Mouse (Mus musculus): Measurements from ENCODE around the gene Enho. TPM values are rescaled to one million over a fixed set of nuclear protein-coding genes. Genes with fewer than 3 reads are reported as not detected.
A peak's percentile ranks its signal among the peaks of the same experiment; 100 is the strongest.
"Not testable (repeated sequence)": the region's sequence is repeated elsewhere in the genome, so short reads cannot be mapped to it uniquely, and the experiment has no call there.

Enho gene
- total RNA-seq (2021): 10 to 100 TPM; 70.3 to 78.4 TPM

- peak; percentile 96 for DNase-seq
- intact Hi-C loops (cut with DNase I): no loop called here
Observed at GRCm38 (mm10) chr4:41639913-41640507, at the start of gene Enho. Enho (minus strand) TSS chr4:41640324.

- intact Hi-C loops (cut with DNase I); DNase-seq: not testable (repeated sequence)
Observed at GRCm38 (mm10) chr4:41688562-41688961, 48.4 kb upstream of the Enho start.

- peak; percentile 20 for DNase-seq
- intact Hi-C loops (cut with DNase I): not testable (repeated sequence)
Observed at GRCm38 (mm10) chr4:41685882-41686492, 45.9 kb upstream of the Enho start.

- DNase-seq; intact Hi-C loops (cut with DNase I): not testable (repeated sequence)
Observed at GRCm38 (mm10) chr4:41684931-41685453, 44.9 kb upstream of the Enho start.

- intact Hi-C loops (cut with DNase I): not testable (repeated sequence)
Observed at GRCm38 (mm10) chr4:41684131-41684930, 44.2 kb upstream of the Enho start.

GRCm38 (mm10) chr4:41683303-41683702, 43.2 kb upstream of the Enho start:
- intact Hi-C loops (cut with DNase I): not testable (repeated sequence)
- peak; percentile 44 for DNase-seq

More at GRCm38 (mm10) chr4:41684131-41684930, 44.2 kb upstream of the Enho start:
- not testable (repeated sequence) for DNase-seq

GRCm38 (mm10) chr4:41682789-41683188, 42.7 kb upstream of the Enho start:
- intact Hi-C loops (cut with DNase I): no loop called here

GRCm38 (mm10) chr4:41681947-41682346, 41.8 kb upstream of the Enho start:
- intact Hi-C loops (cut with DNase I): no loop called here
- no peak for DNase-seq

More at GRCm38 (mm10) chr4:41682789-41683188, 42.7 kb upstream of the Enho start:
- DNase-seq: no peak

GRCm38 (mm10) chr4:41681176-41681575, 41.1 kb upstream of the Enho start:
- intact Hi-C loops (cut with DNase I): no loop called here
- no peak for DNase-seq

GRCm38 (mm10) chr4:41679291-41679690, 39.2 kb upstream of the Enho start:
- DNase-seq: no peak
- intact Hi-C loops (cut with DNase I): no loop called here

GRCm38 (mm10) chr4:41678863-41679262, 38.7 kb upstream of the Enho start:
- no peak for DNase-seq
- intact Hi-C loops (cut with DNase I): no loop called here

- intact Hi-C loops (cut with DNase I): no loop called here
- peak; percentile 81 for DNase-seq
Observed at GRCm38 (mm10) chr4:41677006-41677629, 37.0 kb upstream of the Enho start.

- DNase-seq: peak; percentile 58
- intact Hi-C loops (cut with DNase I): no loop called here
Observed at GRCm38 (mm10) chr4:41676248-41677005, 36.3 kb upstream of the Enho start.

- no peak for DNase-seq
- intact Hi-C loops (cut with DNase I): no loop called here
Observed at GRCm38 (mm10) chr4:41673186-41673585, 33.1 kb upstream of the Enho start.

- intact Hi-C loops (cut with DNase I): no loop called here
- peak; percentile 41 for DNase-seq
Observed at GRCm38 (mm10) chr4:41672522-41672963, 32.4 kb upstream of the Enho start.

GRCm38 (mm10) chr4:41671963-41672480, 31.9 kb upstream of the Enho start:
- peak; percentile 55 for DNase-seq
- intact Hi-C loops (cut with DNase I): no loop called here

- intact Hi-C loops (cut with DNase I): no loop called here
- no peak for DNase-seq
Observed at GRCm38 (mm10) chr4:41671500-41671899, 31.4 kb upstream of the Enho start.

GRCm38 (mm10) chr4:41670836-41671235, 30.7 kb upstream of the Enho start:
- DNase-seq: no peak
- intact Hi-C loops (cut with DNase I): no loop called here

GRCm38 (mm10) chr4:41666646-41667045, 26.5 kb upstream of the Enho start:
- DNase-seq: no peak
- intact Hi-C loops (cut with DNase I): no loop called here

All from left cerebral cortex, postnatal 4 days (tissue).